Mouse (Mus musculus) lung, adult 18-20 months (tissue): Measurements from ENCODE around the gene Nsun3.
"Not testable (repeated sequence)": the region's sequence is repeated elsewhere in the genome, so short reads cannot be mapped to it uniquely, and the experiment has no call there.

Experiments used
- DNase-seq, 2 experiments: peaks; one replicate each; pipeline ENCODE4 v3.0.0; 2022; ENCODE audit warnings: mixed read lengths in 2 of 2

The Nsun3 gene

DNA sequence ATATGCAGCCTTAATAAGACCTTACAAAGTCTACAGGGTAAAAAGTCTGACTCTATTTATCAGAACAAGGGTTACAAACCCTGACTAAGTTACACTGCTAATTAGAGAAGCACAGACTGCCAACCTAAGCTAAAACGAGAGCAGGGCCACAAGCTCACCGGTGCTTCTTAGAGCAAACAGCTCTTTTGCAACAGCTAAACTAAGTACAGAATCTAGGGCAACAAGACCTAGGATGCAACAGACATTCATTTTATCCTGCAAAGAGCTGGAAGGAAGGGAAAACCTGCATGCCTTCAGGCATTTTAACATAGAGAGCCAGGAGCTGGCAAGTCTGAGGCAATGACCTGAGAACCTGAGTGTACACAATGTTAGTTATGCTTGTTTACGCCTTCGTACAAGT is 33.5 kb downstream of the Nsun3 start:
- no peak for DNase-seq

DNA sequence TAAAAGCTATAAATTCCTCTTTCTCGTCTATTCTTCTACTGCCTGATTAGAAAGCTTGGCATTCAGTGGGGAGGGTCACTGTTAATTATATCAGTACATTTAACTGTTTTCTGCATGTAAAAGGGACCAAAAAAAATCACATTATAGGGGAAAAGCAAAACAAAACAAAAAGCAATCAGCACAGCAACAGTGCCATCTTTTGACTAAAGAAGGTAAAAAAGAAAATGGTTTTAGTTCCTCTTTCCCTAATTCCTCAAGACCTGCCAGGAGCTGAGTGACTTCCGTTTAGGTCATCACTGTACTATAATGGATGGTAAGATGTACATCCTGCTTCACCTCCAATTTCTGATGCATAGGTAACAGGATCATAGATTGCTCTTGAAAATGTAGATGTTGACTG is 40.7 kb downstream of the Nsun3 start:
- DNase-seq, result no peak

DNA sequence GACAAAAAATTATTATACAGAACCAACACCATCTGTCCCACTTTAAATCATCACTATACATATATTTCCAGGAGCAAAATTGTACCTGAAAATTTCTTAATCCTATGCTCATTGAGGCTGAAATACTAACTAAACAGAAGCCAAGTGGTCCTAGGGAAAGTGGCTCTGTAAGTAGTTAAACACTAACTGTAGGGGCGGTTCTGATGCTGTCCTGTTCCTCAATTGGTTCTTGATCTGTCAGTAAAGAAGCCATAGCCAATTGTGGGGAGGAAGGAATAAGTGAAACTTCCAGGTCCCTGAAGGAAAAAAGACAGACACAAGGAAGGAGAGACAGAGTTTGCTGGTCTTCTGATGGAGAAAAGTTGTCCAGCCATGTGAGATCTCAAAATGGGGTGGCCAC is 52.3 kb downstream of the Nsun3 start:
- peak in 1 of 2 experiments; percentile 7 for DNase-seq

DNA sequence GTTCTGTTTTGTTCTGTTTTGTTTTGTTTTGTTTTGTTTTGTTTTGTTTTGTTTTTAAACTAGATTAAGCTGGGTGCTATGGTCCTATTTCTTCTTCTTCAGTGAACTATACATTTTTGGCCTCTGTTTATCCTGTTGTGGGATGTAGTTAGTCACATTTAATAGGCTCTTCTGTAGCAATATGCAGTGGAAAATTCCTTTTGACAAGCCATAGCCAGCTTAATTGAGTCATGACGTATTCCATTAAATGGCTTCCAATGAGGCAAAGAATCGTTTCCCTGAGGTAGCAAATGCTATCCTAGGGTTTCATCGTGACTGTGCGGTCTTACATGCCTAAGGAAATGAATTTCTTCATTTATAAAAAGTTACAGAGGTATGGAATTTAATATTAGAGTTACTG is 56.3 kb downstream of the Nsun3 start:
- DNase-seq, result no peak

DNA sequence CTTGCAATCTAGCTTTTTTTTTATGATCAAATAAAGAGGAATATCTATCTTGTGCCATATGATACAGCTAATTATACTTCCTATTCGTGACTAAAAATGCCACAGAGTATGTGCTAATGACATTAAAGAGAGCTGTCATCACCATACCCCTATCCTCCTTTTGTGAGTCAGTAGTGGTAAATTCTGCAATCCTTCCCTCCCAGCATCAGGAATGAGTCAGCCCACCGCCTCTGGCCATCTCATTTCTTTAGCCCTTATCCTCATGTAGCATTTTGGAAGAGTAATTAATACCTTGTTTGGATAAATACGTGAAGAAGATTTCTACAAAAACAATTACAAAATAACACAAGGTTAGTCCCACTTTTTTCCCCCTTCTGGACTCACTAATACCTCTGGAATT is 56.8 kb downstream of the Nsun3 start:
- DNase-seq, result no peak

DNA sequence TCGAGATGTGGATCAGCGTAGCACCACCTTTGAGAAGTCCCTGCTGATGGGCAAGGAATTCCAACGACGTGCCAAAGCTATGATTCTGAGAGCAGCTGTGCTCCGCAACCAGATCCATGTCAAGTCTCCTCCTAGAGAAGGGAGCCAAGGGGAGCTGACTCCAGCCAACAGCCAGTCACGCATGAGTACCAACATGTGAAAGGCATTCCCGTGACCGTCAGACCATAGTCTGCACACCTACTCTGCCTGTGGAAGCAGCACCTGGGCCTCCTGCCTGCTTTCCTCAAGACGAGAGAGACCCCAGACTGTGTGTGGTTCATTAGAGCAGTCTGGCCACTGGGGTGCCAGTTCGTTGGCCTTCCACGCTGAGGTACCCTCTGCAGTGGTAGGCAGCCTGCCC is 68.4 kb downstream of the Nsun3 start:
- DNase-seq, result not testable (repeated sequence)

DNA sequence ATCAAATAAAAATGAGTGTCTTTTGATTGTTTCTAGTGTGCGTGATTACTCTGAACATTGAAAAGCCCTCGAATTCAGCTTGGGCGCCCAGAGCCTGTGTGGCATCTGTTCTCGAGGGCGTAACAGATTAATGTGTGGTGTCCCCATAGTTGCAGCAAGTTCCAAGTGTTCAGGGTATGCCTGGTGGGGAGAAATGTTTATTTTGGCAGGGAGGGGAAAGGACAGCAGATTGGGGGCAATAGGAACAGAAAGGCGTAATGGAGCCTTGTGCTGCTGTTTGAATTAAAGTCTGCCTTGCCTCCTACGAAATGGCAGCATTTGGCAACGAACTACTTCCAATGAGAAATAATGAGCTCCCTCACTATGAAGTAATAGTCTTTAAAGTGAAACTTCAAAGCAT is 96.2 kb downstream of the Nsun3 start:
- no peak for DNase-seq

DNA sequence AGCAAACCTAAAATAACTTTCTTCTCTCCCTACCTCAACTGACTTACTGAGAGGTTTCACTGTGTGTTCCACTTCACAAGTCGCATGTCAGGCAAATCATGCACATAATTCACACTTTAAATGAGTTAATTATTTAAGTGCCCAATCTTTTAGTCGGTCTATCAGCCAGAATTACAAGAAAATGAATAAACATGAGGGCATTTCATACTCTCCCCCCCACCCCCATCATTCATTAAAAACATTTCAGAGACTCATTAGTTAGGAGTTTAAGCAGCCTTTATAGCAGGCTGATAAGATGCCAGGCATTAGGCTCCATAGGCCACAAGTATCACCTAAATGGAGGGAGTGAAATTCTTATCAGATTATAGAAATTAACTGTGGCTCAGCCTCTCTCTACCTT is 100.5 kb downstream of the Nsun3 start:
- DNase-seq, result no peak

DNA sequence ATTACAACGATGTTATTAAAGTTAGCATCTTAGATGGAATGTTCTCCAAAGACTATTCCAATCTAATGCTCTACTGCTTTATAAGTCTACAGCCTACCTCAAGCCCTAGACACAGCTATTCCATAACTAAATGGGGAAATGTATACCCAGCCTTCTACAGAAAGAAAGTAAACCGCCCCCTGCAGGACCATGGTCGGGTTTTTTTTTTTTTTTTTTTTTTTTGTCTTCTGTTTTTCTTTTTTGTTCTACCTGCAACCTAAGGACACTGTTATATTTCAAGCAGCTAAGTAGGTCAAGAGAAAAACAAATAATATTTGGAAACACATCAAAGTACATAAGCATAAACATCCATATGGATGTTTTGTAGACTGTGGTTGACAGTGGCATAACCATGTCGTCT is 101.1 kb downstream of the Nsun3 start:
- DNase-seq, result no peak
